In the genomic region with DNA sequence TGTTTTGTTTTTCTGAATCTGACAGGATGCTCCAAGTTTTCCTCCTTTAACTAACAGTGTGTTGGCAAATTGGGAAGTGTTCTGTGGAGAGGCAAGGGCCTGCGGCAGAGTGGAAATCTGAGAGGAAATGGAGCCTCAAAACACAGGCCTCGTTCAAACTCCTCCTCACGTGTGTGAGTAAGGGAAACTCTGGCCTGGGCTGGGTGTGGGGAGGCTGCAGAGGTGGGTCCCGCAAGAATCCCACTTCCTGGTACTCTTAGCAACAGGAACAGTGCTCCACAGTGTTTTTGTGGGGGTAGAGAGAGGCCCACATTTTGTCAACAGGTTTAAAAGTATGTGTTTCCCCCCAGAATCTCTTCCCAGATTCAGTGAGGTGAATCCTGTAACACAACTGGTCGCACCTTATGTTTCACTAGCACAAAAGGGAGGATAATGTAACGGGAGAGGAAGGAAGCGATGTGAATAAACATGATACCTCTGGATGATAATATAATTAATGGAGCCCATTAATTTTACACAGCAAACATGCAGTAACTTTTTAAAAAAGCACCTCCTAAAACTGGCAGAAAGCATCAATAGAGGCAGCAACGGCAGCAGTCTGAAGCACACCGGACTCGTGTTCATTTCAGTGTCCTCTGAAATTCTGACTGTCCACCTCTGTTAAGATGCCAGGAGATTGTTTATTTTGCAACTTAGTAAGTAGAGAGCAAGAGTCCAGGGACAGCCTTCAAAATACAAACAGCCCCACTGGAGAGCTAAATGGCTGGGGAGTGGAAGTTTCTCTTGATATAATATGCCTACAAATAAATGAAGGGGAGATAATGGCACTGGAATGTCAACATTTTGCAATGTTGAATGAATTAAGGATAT, we compare ENCODE assay signal across 24 mouse cellular contexts. TPM values are rescaled to one million over a fixed set of nuclear protein-coding genes. Genes with fewer than 3 reads are reported as not detected.
DNase-seq lines count a peak whose midpoint lies in the region; ATAC-seq and TF ChIP-seq lines count a peak whose summit lies in the region.
"Had no signal": no experiment of that assay in that cellular context is flagged by ENCODE, and none has a peak within 500 bp of the region (broad histone marks: within the 10 kb centered on the region; RNA-seq: fewer than 3 reads in every experiment).

No protein-coding gene starts in this region.

- no peaks in the 10 kb centered on the region for H3K9me3 ChIP-seq in kidney, embryonic 15.5 days (replicated peaks)
- H3K9me3 ChIP-seq in liver, embryonic 12.5 days (replicated peaks): no peaks in the 10 kb centered on the region
- no peaks in the 10 kb centered on the region for H3K9me3 ChIP-seq in hindbrain, embryonic 13.5 days
- H3K9me3 ChIP-seq: embryonic facial prominence, embryonic 15.5 days; forebrain, embryonic 15.5 days; heart, embryonic 10.5 days; limb, embryonic 13.5 days had no signal

- H3K9ac ChIP-seq in kidney, embryonic 15.5 days: no peak overlapping the region
- H3K9ac ChIP-seq in liver, adult 2 months (ENCODE audit: low read depth, low read length): no peak overlapping the region; the same call in 1 of the 2 replicates
- no peak overlapping the region for H3K9ac ChIP-seq in liver, embryonic 12.5 days
- H3K9ac ChIP-seq in hindbrain, embryonic 13.5 days: no peak overlapping the region
- H3K9ac ChIP-seq: embryonic facial prominence, embryonic 15.5 days; forebrain, embryonic 15.5 days; limb, embryonic 13.5 days had no signal

- no peaks in the 10 kb centered on the region for H3K79me2 ChIP-seq in liver, adult 2 months (ENCODE audit: control insufficient read depth, insufficient read depth, low read length)

- peak; percentile 88 for DNase-seq in heart, adult 11 months
- no peak for DNase-seq in heart, postnatal 10 days
- no peak for DNase-seq in kidney, postnatal 25 days
- DNase-seq in liver, adult 2 months (ENCODE audit: extremely low read depth, low read depth, low spot score): peak; percentile 95
- DNase-seq: adrenal gland, postnatal 10 days; cerebellum, adult 2 months; cerebellum, postnatal 25 days; gastrocnemius, postnatal 14 days; lung, adult 2 months; midbrain, embryonic 14.5 days; retina, postnatal 1 day; right cerebral cortex, postnatal 25 days; spleen, adult 18-20 months; thymus, postnatal 25 days had no signal

- no peaks in the 10 kb centered on the region for H3K27me3 ChIP-seq in kidney, embryonic 15.5 days
- no peaks in the 10 kb centered on the region; the same call in 1 of the 2 replicates for H3K27me3 ChIP-seq in liver, adult 2 months (ENCODE audit: control insufficient read depth, insufficient read depth, low read length)
- H3K27me3 ChIP-seq in liver, embryonic 12.5 days (replicated peaks): peaks cover 4% of the 10 kb centered on the region; the same call in 1 of the 2 replicates
- H3K27me3 ChIP-seq in hindbrain, embryonic 13.5 days: no peaks in the 10 kb centered on the region
- H3K27me3 ChIP-seq: embryonic facial prominence, embryonic 15.5 days; forebrain, embryonic 15.5 days; limb, embryonic 13.5 days had no signal

- no peak overlapping the region for H3K4me3 ChIP-seq in kidney, embryonic 15.5 days (replicated peaks)
- H3K4me3 ChIP-seq in liver, adult 2 months (ENCODE audit: insufficient read depth, low read depth, low read length): no peak overlapping the region
- H3K4me3 ChIP-seq in liver, embryonic 12.5 days: no peak overlapping the region
- no peak overlapping the region for H3K4me3 ChIP-seq in brown adipose tissue, adult 24 weeks (ENCODE audit: insufficient read depth, low read depth, low read length)
- H3K4me3 ChIP-seq in hindbrain, embryonic 13.5 days: no peak overlapping the region
- H3K4me3 ChIP-seq: embryonic facial prominence, embryonic 15.5 days; forebrain, embryonic 15.5 days; heart, embryonic 10.5 days; limb, embryonic 13.5 days had no signal

- intact Hi-C loops in heart, postnatal 10 days (cut with DNase I): no loop called here

- peak overlapping the region; percentile 81 for H3K27ac ChIP-seq in kidney, embryonic 15.5 days
- H3K27ac ChIP-seq in liver, adult 2 months (replicated peaks; ENCODE audit: insufficient read depth, low read depth, low read length): peak overlapping the region; percentile 22
- no peak overlapping the region for H3K27ac ChIP-seq in liver, embryonic 12.5 days
- H3K27ac ChIP-seq in brown adipose tissue, adult 24 weeks (replicated peaks; ENCODE audit: low read depth, low read length): 0 out of 2 replicates have a peak overlapping the region, but pooled peaks have one; percentile 27
- H3K27ac ChIP-seq in hindbrain, embryonic 13.5 days: no peak overlapping the region
- H3K27ac ChIP-seq: forebrain, embryonic 15.5 days; heart, embryonic 10.5 days; limb, embryonic 13.5 days had no signal

- H3K4me2 ChIP-seq in kidney, embryonic 15.5 days: no peak overlapping the region
- no peak overlapping the region for H3K4me2 ChIP-seq in liver, embryonic 12.5 days
- H3K4me2 ChIP-seq in hindbrain, embryonic 13.5 days: no peak overlapping the region
- H3K4me2 ChIP-seq: embryonic facial prominence, embryonic 15.5 days; forebrain, embryonic 15.5 days; limb, embryonic 13.5 days had no signal

- WGBS in kidney, embryonic 15.5 days: 28% methylated on average over 10 of the region's 10 CpGs
- WGBS in liver, adult 2 months: 46% methylated on average over 10 of the region's 10 CpGs
- WGBS in liver, embryonic 12.5 days (ENCODE audit: insufficient replicate concordance): 56% methylated on average over 10 of the region's 10 CpGs
- WGBS in hindbrain, embryonic 13.5 days: 81% methylated on average over 10 of the region's 10 CpGs

- peak; percentile 76 for ATAC-seq in kidney, embryonic 15.5 days (replicated peaks; ENCODE audit: low FRiP score)
- ATAC-seq in liver, embryonic 12.5 days: no peak
- ATAC-seq in hindbrain, embryonic 13.5 days (ENCODE audit: low FRiP score): no peak
- ATAC-seq: forebrain, embryonic 15.5 days; intestine, postnatal 0 days had no signal

- H3K4me1 ChIP-seq in kidney, embryonic 15.5 days: peaks cover 21% of the 10 kb centered on the region
- H3K4me1 ChIP-seq in liver, adult 2 months (ENCODE audit: control insufficient read depth, insufficient read depth, low read length): peaks cover 14% of the 10 kb centered on the region
- H3K4me1 ChIP-seq in liver, embryonic 12.5 days: no peaks in the 10 kb centered on the region
- no peaks in the 10 kb centered on the region for H3K4me1 ChIP-seq in brown adipose tissue, adult 24 weeks (ENCODE audit: control insufficient read depth, insufficient read depth, insufficient read length, low read length)
- H3K4me1 ChIP-seq in hindbrain, embryonic 13.5 days (replicated peaks): no peaks in the 10 kb centered on the region
- H3K4me1 ChIP-seq: forebrain, embryonic 15.5 days; heart, embryonic 10.5 days; limb, embryonic 13.5 days had no signal

- TF ChIP-seq POLR2A in liver, adult 2 months (IDR thresholded peaks at IDR 0.05; ENCODE audit: extremely low read depth, insufficient read depth, low read length): no peak

- H3K36me3 ChIP-seq in kidney, embryonic 15.5 days: no peaks in the 10 kb centered on the region
- no peaks in the 10 kb centered on the region for H3K36me3 ChIP-seq in liver, adult 2 months (ENCODE audit: control insufficient read depth, insufficient read depth, low read length)
- H3K36me3 ChIP-seq in liver, embryonic 12.5 days: no peaks in the 10 kb centered on the region
- no peaks in the 10 kb centered on the region for H3K36me3 ChIP-seq in hindbrain, embryonic 13.5 days
- H3K36me3 ChIP-seq: embryonic facial prominence, embryonic 15.5 days; forebrain, embryonic 15.5 days; heart, embryonic 10.5 days; limb, embryonic 13.5 days had no signal

- TF ChIP-seq CTCF in liver, adult 2 months (IDR thresholded peaks at IDR 0.05; ENCODE audit: low read depth, low read length): no peak

RNA-seq across cellular contexts. Expression of a gene that starts 47.3 kb away (rescaled TPM):
- 1 to 10 TPM; 2.5 to 5.2 TPM for total RNA-seq in heart, postnatal 10 days (2021)
- polyA plus RNA-seq in kidney, embryonic 15.5 days (2015; fragmentation: Nextera tagmentation; extraction: Ambion mirVana): 41.7 and 45.2 TPM in 2 replicates
- 1.5 and 1.6 TPM in 2 replicates for total RNA-seq in liver, adult 2 months (2014; rRNA removed)
- 0.80 and 1.4 TPM in 2 replicates for polyA plus RNA-seq in liver, adult 2 months (2012; rRNA removed)
- 0.64 and 0.73 TPM in 2 replicates for polyA plus RNA-seq in liver, embryonic 12.5 days (2016; fragmentation: Nextera tagmentation; extraction: Ambion mirVana)
- 1.3 and 7.2 TPM in 2 replicates for polyA plus RNA-seq in brown adipose tissue, adult 24 weeks (2012; ENCODE audit: insufficient read depth, insufficient read length, missing spikeins)
- 1.4 and 1.5 TPM in 2 replicates for polyA plus RNA-seq in hindbrain, embryonic 13.5 days (2015; fragmentation: Nextera tagmentation; extraction: Ambion mirVana)
- total RNA-seq: megakaryocyte-erythroid progenitor cell, adult 5-6 weeks had no signal

Comparison
In these comparisons a context has a peak if more than half of its experiments do, and no peak if none do; other contexts are left out.
1. DNase-seq: peak in heart, adult 11 months (single experiment) and liver, adult 2 months (single experiment); none in heart, postnatal 10 days (0 of 2) and kidney, postnatal 25 days (0 of 2).
2. H3K27ac ChIP-seq: peak in kidney, embryonic 15.5 days (single experiment), liver, adult 2 months (single experiment) and brown adipose tissue, adult 24 weeks (single experiment); none in liver, embryonic 12.5 days (single experiment) and hindbrain, embryonic 13.5 days (single experiment).